Mouse (Mus musculus) intestine, postnatal 0 days (tissue): ENCODE results near the gene Eid3. TPM values are rescaled to one million over a fixed set of nuclear protein-coding genes. Genes with fewer than 3 reads are reported as not detected.

Experiments
- ATAC-seq: fragments of 200-750 bp; cut with Nextera tagmentation; 2 replicates; pipeline ENCODE4 v1.8.0; 2017; ENCODE audit warnings: mild to moderate bottlenecking, moderate TSS enrichment, moderate library complexity
- H3K27ac ChIP-seq: fragments of 300-500 bp; sonication (generic); 2 replicates; pipeline ENCODE4 v1.5.1; 2014; ENCODE audit warnings: mild to moderate bottlenecking, low read depth, low read length, moderate library complexity
- H3K27me3 ChIP-seq: fragments of 300-500 bp; sonication (generic); replicated peaks from 2 replicates; pipeline ENCODE4 v1.6.1; 2014; ENCODE audit warnings: low read length, mixed read lengths; ENCODE audit not compliant: control insufficient read depth, insufficient read depth
- H3K36me3 ChIP-seq: fragments of 300-500 bp; sonication (generic); 2 replicates; pipeline ENCODE4 v1.6.1; 2014; ENCODE audit warnings: mild to moderate bottlenecking, moderate library complexity; ENCODE audit not compliant: control insufficient read depth, insufficient read depth
- H3K4me1 ChIP-seq: fragments of 300-500 bp; sonication (generic); replicated peaks from 2 replicates; pipeline ENCODE4 v1.6.1; 2014; ENCODE audit warnings: antibody characterized with exemption, low read length, mixed read lengths; ENCODE audit not compliant: control insufficient read depth, insufficient read depth
- H3K4me2 ChIP-seq: fragments of 300-500 bp; sonication (generic); replicated peaks from 2 replicates; pipeline ENCODE4 v1.6.1; 2014; ENCODE audit warnings: low read depth, mild to moderate bottlenecking, moderate library complexity
- H3K4me3 ChIP-seq: fragments of 300-500 bp; sonication (generic); 2 replicates; pipeline ENCODE4 v1.5.1; 2014; ENCODE audit warnings: low read depth, low read length
- H3K9ac ChIP-seq: fragments of 300-500 bp; sonication (generic); 2 replicates; pipeline ENCODE4 v1.6.1; 2014; ENCODE audit warnings: mild to moderate bottlenecking, low read depth, low read length
- H3K9me3 ChIP-seq: fragments of 300-500 bp; sonication (generic); 2 replicates; pipeline ENCODE4 v1.6.1; 2016; ENCODE audit warnings: mixed run types; ENCODE audit not compliant: control insufficient read depth
- CTCF ChIP-seq: sonication (generic); IDR thresholded peaks from 2 replicates; pipeline ENCODE4 v1.5.1; 2016; ENCODE audit warnings: low read depth, mild to moderate bottlenecking, control low read depth, antibody characterized with exemption, moderate library complexity
- WGBS: fragments of 180-500 bp; shearing (Covaris S2); extraction: QIAGEN DNeasy Blood & Tissue Kit; methylation state at CpG from one replicate; pipeline ENCODE4 v1.1.7; 2014; 5-methylcytosine and 5-hydroxymethylcytosine counted together
- polyA plus RNA-seq: library from polyadenylated mRNA; unstranded; fragments of >200 nt; fragmentation: Nextera tagmentation; extraction: Ambion mirVana; gene quantifications from 2 replicates; pipeline ENCODE4 v1.2.1, GENCODE M21; 2015

Gene Eid3
- polyA plus RNA-seq, 1 experiment from 2014 or later, result 0.17 TPM

GRCm38 (mm10) chr10:82890936-82891335 lies 24.5 kb downstream of the Eid3 start:
- H3K4me1 ChIP-seq, result no peaks in the 10 kb centered on the region
- H3K9ac ChIP-seq, result no peak overlapping the region
- 65% methylated on average over 2 of the region's 2 CpGs for WGBS
- H3K9me3 ChIP-seq, result no peaks in the 10 kb centered on the region
- H3K27ac ChIP-seq, result no peak overlapping the region
- H3K27me3 ChIP-seq, result no peaks in the 10 kb centered on the region
- TF ChIP-seq CTCF, result no peak
- no peak overlapping the region for H3K4me3 ChIP-seq
- no peak for ATAC-seq
- H3K36me3 ChIP-seq, result peaks cover 75% of the 10 kb centered on the region
- no peak overlapping the region for H3K4me2 ChIP-seq

DNA sequence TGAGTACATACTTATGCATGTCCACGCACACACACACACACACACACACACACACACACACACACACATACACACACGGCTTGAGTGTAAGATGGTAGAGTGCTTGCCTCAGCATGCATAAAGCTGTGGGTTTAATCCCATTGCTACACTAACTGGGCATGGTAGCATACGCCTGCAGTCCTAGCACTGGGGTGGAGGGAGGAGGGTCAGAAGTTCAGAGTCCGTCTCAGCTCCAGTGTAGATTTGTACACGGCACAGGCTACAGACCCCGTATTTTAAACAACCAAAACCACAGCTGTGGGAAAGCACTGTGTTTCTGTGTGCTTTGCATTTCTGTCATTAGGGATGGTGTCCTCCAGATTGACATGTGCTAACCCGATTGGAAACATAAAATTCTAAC lies 25.0 kb downstream of the Eid3 start:
- Histone ChIP-seq H3K4me1 (no peaks in the 10 kb centered on the region), H3K9ac (no peak overlapping the region), H3K27me3 (no peaks in the 10 kb centered on the region), H3K36me3 (peaks cover 75% of the 10 kb centered on the region), H3K9me3 (no peaks in the 10 kb centered on the region), H3K4me3 (no peak overlapping the region), H3K4me2 (no peak overlapping the region), H3K27ac (no peak overlapping the region)
- no peak for TF ChIP-seq CTCF
- WGBS, result 60% methylated on average over 7 of the region's 7 CpGs
- no peak for ATAC-seq

DNA sequence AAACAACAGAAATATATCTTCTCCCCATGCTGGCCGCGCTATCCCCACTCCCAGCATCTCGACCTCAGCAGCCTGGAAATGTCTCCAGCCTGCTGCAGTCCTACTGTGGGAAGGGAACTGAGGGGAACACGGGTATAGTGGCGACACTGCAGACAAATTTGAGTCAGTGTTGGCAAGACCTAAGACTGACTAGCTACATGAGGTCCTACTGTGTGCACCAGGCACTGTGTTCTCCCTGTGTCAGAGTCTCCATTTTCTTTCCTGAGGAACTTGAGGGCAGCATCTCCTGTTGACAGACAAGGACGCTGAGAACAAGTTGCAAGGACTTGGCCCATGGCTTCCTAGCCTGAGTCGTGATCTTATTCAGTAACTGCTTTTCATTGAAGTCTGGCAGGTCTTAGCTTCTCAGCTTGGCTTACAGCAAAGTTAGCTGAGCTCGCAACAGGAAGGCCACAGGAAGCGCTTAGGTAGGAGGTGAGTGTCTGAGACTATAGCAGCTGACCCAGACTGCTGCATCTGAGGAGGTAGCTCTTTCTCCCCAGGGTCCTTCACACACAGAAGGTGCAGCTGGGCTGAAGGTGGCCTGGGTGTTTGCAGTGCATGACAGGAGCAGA lies 26.1 kb downstream of the Eid3 start:
- Histone ChIP-seq H3K27ac (no peak overlapping the region), H3K36me3 (peaks cover 74% of the 10 kb centered on the region), H3K27me3 (no peaks in the 10 kb centered on the region), H3K4me1 (no peaks in the 10 kb centered on the region), H3K4me2 (no peak overlapping the region), H3K4me3 (no peak overlapping the region), H3K9ac (no peak overlapping the region), H3K9me3 (no peaks in the 10 kb centered on the region)
- TF ChIP-seq CTCF, result no peak
- ATAC-seq, result no peak
- WGBS, result 89% methylated on average over 9 of the region's 9 CpGs

DNA sequence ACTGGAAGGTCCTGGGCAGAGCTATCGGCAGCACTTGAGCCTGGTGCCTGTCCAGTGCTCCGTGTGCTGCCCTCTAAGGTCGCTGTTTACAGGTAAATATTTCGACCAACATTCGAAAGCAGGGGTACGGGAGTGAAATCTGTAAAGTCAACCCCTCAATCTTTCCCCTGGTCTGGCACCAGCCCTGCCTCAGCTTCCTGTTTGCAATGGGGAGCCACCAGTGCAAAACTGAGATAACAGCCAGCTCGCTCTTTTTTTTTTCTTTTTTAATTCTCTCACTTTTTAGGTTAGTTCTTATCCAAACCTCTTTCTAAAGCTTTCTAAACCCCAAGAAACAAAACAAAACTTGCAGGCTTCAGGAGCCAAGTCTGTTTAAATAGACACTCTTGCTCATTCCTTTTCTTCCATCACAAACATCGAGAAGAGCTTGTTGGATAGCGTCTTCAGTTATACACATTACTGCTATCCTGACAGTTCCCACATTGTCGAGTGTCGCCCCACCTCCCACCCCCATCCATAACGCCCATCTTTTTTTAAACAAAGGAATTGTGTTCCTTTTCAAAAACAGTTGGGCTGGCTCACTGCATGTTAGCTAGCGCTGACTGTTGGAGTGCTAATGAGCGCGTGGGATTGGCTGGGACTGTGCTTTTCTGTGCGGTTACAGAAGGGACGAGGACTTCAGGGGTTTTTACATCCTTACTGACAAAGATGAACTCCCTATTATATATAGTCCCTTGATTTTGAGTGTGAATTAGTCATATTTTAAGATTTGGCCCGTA lies 27.6 kb downstream of the Eid3 start:
- H3K9me3 ChIP-seq, result no peaks in the 10 kb centered on the region
- no peaks in the 10 kb centered on the region for H3K27me3 ChIP-seq
- H3K36me3 ChIP-seq, result peaks cover 74% of the 10 kb centered on the region
- H3K4me3 ChIP-seq, result no peak overlapping the region
- no peak overlapping the region for H3K4me2 ChIP-seq
- TF ChIP-seq CTCF, result no peak
- no peak overlapping the region for H3K9ac ChIP-seq
- H3K4me1 ChIP-seq, result no peaks in the 10 kb centered on the region
- no peak for ATAC-seq
- H3K27ac ChIP-seq, result no peak overlapping the region
- WGBS, result 73% methylated on average over 18 of the region's 18 CpGs

DNA sequence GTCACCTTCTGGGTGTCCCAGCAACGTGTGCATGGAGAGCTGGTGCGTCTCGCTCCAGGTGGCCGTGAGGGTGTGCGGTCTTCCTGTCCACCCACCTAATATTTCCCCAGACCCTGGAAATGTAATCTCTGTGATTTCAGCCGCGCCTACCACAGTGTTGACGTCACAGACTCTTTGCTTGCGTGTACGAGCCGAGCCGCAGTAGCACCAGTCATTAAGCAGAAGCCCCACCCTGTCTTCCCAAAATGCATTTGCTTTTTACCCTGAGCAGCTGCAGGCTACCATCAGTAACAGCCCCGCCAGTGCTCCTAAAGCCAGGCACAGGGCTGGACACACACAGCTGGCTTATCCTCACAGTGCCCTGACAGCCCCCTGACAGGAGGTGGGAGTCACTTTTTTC lies 31.5 kb downstream of the Eid3 start:
- Histone ChIP-seq H3K27ac (no peak overlapping the region), H3K4me2 (no peak overlapping the region), H3K27me3 (no peaks in the 10 kb centered on the region), H3K36me3 (peaks cover 47% of the 10 kb centered on the region), H3K9me3 (no peaks in the 10 kb centered on the region), H3K4me1 (no peaks in the 10 kb centered on the region), H3K9ac (no peak overlapping the region), H3K4me3 (no peak overlapping the region)
- WGBS, result 85% methylated on average over 13 of the region's 13 CpGs
- ATAC-seq, result no peak
- no peak for TF ChIP-seq CTCF

DNA sequence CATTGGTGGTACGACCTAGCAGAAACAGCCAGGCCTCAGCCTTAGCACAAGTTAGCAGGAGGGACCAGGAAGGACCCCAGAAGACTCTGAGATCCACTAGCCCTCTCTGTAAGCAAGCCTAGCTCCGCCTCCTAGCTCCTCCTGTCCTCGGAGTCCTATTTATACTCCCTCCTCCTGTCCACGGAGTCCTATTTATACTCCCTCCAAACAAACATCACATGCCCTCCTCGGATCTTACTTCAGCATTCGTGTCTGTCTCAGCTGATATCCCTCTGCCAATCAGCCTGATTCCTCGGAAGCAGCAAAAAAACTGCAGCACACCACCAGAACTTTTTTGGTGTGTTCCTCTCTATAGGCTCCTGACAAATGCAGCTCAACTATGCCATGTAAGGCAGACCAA lies 32.5 kb downstream of the Eid3 start:
- 37% methylated on average over 7 of the region's 7 CpGs for WGBS
- no peak for ATAC-seq
- Histone ChIP-seq H3K9me3 (no peaks in the 10 kb centered on the region), H3K4me2 (no peak overlapping the region), H3K36me3 (peaks cover 37% of the 10 kb centered on the region), H3K27ac (no peak overlapping the region), H3K4me3 (no peak overlapping the region), H3K4me1 (no peaks in the 10 kb centered on the region), H3K27me3 (no peaks in the 10 kb centered on the region), H3K9ac (no peak overlapping the region)
- no peak for TF ChIP-seq CTCF
